Comparison of ENCODE assay signal across 23 mouse cellular contexts in genomic region chr15:13593823-13594222, GRCm38 (mm10).
DNase-seq lines count a peak whose midpoint lies in the region; ATAC-seq and TF ChIP-seq lines count a peak whose summit lies in the region.
"Had no signal": no experiment of that assay in that cellular context is flagged by ENCODE, and none has a peak within 500 bp of the region (broad histone marks: within the 10 kb centered on the region; RNA-seq: fewer than 3 reads in every experiment).

No protein-coding gene starts in this region.

- 71% methylated on average over 5 of the region's 5 CpGs for WGBS in forebrain, embryonic 13.5 days
- 74% methylated on average over 5 of the region's 5 CpGs for whole genome bisulfite sequencing in forebrain, embryonic 12.5 days

- H3K27ac ChIP-seq in forebrain, embryonic 13.5 days, result no peak overlapping the region
- H3K27ac ChIP-seq in forebrain, embryonic 12.5 days, result no peak overlapping the region
- H3K27ac ChIP-seq in testis, adult 2 months (ENCODE audit: control insufficient read depth, insufficient read depth, low read depth, low read length), result no peak overlapping the region
- no peak overlapping the region for H3K27ac ChIP-seq in layer of hippocampus, adult 2 months
- H3K27ac ChIP-seq in gastrocnemius, adult 2 months, result no peak overlapping the region
- H3K27ac ChIP-seq: embryonic facial prominence, embryonic 15.5 days; hindbrain, embryonic 12.5 days; midbrain, embryonic 12.5 days; stomach, embryonic 15.5 days had no signal

- no peaks in the 10 kb centered on the region for H3K9me3 ChIP-seq in forebrain, embryonic 13.5 days (replicated peaks)
- no peaks in the 10 kb centered on the region for H3K9me3 ChIP-seq in forebrain, embryonic 12.5 days
- H3K9me3 ChIP-seq: embryonic facial prominence, embryonic 15.5 days; hindbrain, embryonic 12.5 days; midbrain, embryonic 12.5 days; stomach, embryonic 15.5 days had no signal

- no peak overlapping the region for H3K9ac ChIP-seq in forebrain, embryonic 13.5 days
- H3K9ac ChIP-seq in forebrain, embryonic 12.5 days, result no peak overlapping the region
- H3K9ac ChIP-seq: embryonic facial prominence, embryonic 15.5 days; hindbrain, embryonic 12.5 days; midbrain, embryonic 12.5 days; stomach, embryonic 15.5 days had no signal

- TF ChIP-seq POLR2A in testis, adult 2 months (IDR thresholded peaks at IDR 0.05; ENCODE audit: control insufficient read depth, low read depth, low read length), result no peak

- H3K4me2 ChIP-seq in forebrain, embryonic 13.5 days, result no peak overlapping the region
- no peak overlapping the region for H3K4me2 ChIP-seq in forebrain, embryonic 12.5 days
- H3K4me2 ChIP-seq: embryonic facial prominence, embryonic 15.5 days; hindbrain, embryonic 12.5 days; midbrain, embryonic 12.5 days; stomach, embryonic 15.5 days had no signal

- no peaks in the 10 kb centered on the region for H3K36me3 ChIP-seq in forebrain, embryonic 13.5 days (ENCODE audit: poor library complexity, severe bottlenecking)
- H3K36me3 ChIP-seq in forebrain, embryonic 12.5 days (replicated peaks), result no peaks in the 10 kb centered on the region
- H3K36me3 ChIP-seq in testis, adult 2 months (ENCODE audit: control insufficient read depth, insufficient read depth, low read length), result no peaks in the 10 kb centered on the region
- H3K36me3 ChIP-seq: embryonic facial prominence, embryonic 15.5 days; hindbrain, embryonic 12.5 days; midbrain, embryonic 12.5 days; stomach, embryonic 15.5 days had no signal

- H3K27me3 ChIP-seq in forebrain, embryonic 13.5 days, result no peaks in the 10 kb centered on the region
- no peaks in the 10 kb centered on the region for H3K27me3 ChIP-seq in forebrain, embryonic 12.5 days
- H3K27me3 ChIP-seq in testis, adult 2 months (ENCODE audit: control insufficient read depth, insufficient read depth, low read length), result no peaks in the 10 kb centered on the region
- H3K27me3 ChIP-seq: embryonic facial prominence, embryonic 15.5 days; hindbrain, embryonic 12.5 days; midbrain, embryonic 12.5 days; stomach, embryonic 15.5 days had no signal

- intact Hi-C loops in gastrocnemius, adult 2 months (cut with DNase I), result no loop called here

- no peak overlapping the region for H3K4me3 ChIP-seq in forebrain, embryonic 13.5 days
- no peak overlapping the region for H3K4me3 ChIP-seq in forebrain, embryonic 12.5 days (replicated peaks)
- peak overlapping the region; percentile 13; the same call in 1 of the 2 replicates for H3K4me3 ChIP-seq in testis, adult 2 months (ENCODE audit: control insufficient read depth, low read depth, low read length)
- H3K4me3 ChIP-seq in layer of hippocampus, adult 2 months, result no peak overlapping the region
- H3K4me3 ChIP-seq in gastrocnemius, adult 2 months, result no peak overlapping the region
- H3K4me3 ChIP-seq: embryonic facial prominence, embryonic 15.5 days; hindbrain, embryonic 12.5 days; midbrain, embryonic 12.5 days; stomach, embryonic 15.5 days had no signal

- no peak for TF ChIP-seq CTCF in testis, adult 2 months (IDR thresholded peaks at IDR 0.05; ENCODE audit: control insufficient read depth, insufficient read depth, insufficient replicate concordance, low read depth, low read length)
- TF ChIP-seq CTCF in layer of hippocampus, adult 2 months (conservative IDR thresholded peaks at IDR 0.05), result no peak
- TF ChIP-seq CTCF in gastrocnemius, adult 2 months (IDR thresholded peaks at IDR 0.05), result no peak

- no peak for DNase-seq in testis, postnatal 10 days (ENCODE audit: low spot score)
- peak; percentile 32 to 39 for DNase-seq in layer of hippocampus, adult 2 months (ENCODE audit: low spot score in 2 of 2)
- DNase-seq in layer of hippocampus, postnatal 36 days, result peak; percentile 18 to 25
- DNase-seq in gastrocnemius, adult 2 months, result no peak
- no peak for DNase-seq in gastrocnemius, postnatal 10 days
- DNase-seq: cerebellum, adult 18-20 months; cerebellum, postnatal 14 days; gastrocnemius, postnatal 25 days; heart, adult 18-20 months; kidney, adult 18-20 months; kidney, postnatal 10 days; lung, adult 18-20 months; lung, postnatal 10 days; thymus, adult 2 months; thymus, postnatal 4 days had no signal

- 0 out of 2 replicates have a peak, but pooled peaks cover 3% of the 10 kb centered on the region for H3K4me1 ChIP-seq in forebrain, embryonic 13.5 days
- no peaks in the 10 kb centered on the region for H3K4me1 ChIP-seq in forebrain, embryonic 12.5 days
- no peaks in the 10 kb centered on the region for H3K4me1 ChIP-seq in testis, adult 2 months (ENCODE audit: control insufficient read depth, insufficient read depth, low read length)
- H3K4me1 ChIP-seq: embryonic facial prominence, embryonic 15.5 days; hindbrain, embryonic 12.5 days; midbrain, embryonic 12.5 days; stomach, embryonic 15.5 days had no signal

- peak; percentile 59; the same call in 1 of the 2 replicates for ATAC-seq in forebrain, embryonic 13.5 days
- ATAC-seq in forebrain, embryonic 12.5 days (ENCODE audit: low FRiP score), result no peak
- ATAC-seq: inflammation-experienced regulatory T-cells, adult 6 months had no signal

Comparison
In these comparisons a context has a peak if more than half of its experiments do, and no peak if none do; other contexts are left out.
1. DNase-seq: peak in layer of hippocampus, adult 2 months (2 of 2) and layer of hippocampus, postnatal 36 days (2 of 2); none in testis, postnatal 10 days (single experiment), gastrocnemius, adult 2 months (single experiment) and gastrocnemius, postnatal 10 days (single experiment).